Mouse (Mus musculus) lung, postnatal 14 days (tissue): Measurements from ENCODE around the gene Fbxw11.

Experiments used
- DNase-seq: peaks from one replicate; pipeline ENCODE4 v3.0.0; 2021

The Fbxw11 gene

DNA sequence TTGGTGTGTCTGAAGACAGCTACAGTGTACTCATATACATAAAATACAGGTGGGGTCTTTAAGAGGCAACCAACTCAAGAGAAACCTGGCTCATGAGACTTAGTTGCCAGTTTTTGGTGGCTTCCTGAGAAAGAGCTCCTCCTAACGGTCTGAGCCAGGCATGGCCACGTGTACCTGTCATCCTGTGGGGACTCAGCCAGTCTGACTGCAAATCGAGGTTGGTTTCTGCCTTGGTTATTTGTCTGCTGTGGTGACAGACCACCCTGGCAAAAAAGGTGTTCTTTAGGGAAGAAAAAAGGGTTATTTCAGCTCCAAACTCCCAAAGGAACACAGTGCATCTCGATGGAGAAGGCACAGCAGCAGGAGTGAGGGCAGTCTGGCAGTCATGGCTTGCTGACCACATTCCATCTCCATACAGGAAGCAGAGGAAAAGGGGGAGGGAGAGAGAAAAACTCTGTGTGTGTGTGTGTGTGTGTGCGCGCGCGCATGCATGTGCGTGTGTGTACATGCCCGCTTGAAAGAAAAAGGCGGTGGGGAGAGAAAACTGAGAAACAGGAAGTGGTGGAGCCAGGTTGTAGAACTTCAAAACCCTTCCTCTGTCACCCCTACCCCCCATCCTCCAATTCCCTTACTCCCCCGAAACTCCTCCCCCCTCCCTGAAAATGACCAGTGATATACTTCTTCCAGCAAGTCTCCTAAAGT lies 126.3 kb downstream of the Fbxw11 start:
- no peak for DNase-seq

DNA sequence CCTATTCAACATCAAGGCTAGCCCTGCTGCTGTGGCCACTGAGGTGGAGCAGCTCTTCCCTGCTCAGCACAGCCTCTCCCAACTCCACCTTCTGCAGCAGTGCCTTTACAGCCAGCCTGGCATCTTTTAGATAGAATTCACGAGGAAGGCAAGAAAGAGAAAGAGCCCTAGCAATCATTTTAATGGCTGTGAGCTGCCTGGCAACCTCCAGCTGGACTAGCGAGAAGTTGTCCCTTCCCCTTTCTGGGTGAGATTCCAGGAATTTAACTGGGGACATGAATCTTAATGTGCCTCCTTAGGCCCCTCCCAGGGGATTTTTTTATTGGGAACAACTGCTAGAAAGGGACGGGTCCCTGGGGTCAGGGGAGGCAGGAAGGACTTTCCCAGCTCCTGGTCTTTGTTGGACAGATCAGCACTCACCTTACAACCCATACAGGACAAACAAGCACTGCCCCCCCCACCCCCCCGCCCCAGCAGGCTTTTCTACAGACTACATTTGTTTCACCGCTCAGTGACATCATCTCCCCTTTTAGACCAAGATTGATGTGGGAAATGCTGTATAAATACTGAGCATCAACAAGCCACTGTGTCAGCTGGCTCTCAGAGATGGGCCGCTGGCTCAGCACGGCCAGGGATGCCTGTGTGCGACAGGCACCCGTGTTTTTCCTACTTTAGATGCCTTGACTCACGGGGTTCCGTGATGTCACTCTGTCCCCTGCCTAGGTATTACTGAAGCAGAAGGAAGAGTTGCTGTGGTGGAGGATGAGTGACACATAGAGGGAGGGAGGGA lies 138.4 kb downstream of the Fbxw11 start:
- no peak for DNase-seq

DNA sequence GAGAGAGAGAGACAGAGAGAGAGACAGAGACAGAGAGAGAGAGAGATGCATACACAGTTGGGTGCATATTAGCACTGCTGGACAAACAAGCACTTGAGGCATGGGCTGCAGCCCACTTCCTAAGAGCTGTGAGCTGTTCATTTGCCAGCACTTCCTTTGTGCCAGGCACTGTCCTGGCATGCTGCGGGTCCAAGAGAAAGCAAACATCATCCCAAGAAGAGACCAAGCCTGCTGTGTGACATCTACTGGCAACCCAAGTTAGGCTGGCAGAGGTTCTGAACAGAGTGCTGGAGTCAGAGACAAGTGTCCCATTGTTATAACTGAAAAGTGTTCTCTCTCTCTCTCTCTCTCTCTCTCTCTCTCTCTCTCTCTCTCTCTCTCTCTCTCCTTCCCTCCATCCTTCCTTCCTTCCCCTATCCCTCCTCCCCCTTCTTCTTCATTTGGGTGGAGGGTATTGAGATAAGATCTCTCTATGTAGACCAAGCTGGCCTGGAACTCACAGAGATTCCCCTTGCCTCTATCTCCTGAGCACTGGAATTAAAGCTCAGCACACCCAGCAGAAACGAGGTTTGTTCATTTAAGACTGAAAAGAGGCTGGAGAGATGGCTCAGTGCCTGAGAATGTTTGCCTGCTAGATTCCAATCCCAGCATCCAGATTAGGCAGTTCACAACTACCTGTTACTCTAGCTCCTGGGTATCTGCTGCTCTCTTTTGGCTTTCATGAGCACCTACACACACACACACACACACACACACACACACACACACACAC lies 139.3 kb downstream of the Fbxw11 start:
- no peak for DNase-seq

DNA sequence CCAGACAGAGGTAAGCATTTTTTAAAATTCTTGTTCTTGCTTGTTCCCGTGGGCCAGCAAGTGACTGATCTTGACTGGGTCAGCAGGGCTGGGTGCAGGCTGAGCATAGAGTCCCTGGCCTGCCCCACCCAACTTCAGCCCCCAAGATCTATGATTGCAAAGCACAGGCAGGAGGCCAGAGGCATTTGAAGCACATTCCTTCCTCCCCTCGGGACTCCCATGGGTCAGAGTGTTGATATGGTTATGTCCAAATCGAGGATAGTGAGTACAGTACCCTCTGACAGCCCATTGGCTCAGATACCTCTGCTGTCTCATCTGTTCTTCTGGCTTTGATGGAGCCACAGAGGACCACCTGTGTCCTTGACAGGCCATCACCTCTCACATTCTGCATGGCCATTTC lies 140.2 kb downstream of the Fbxw11 start:
- peak; percentile 16 for DNase-seq

DNA sequence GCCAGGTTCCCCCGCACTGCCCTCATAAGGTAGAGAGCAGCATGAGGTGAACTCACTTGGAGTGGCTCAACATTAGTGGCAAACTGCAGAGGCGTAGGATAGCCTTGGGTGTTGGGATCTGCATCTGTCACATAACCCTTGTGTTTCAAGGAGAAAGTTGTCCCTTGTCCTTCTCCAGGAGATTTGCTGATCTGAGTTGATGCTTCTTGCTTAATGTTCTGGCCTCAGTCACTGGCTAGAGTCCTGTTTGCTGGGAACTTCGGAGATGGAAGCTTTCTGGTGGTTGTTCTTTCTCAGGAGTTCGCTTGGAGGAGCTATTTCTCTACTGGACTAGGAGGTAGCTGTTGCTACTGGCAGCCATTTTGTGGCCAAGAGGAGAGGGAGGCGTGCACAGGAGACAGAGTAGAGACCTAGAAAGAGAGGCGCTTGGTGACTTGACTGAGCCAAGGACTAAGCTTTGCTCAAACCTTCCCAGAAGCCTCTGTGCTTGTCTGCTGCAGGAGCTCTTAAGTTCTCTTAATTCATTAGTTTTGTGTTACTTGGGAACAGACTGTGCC lies 143.1 kb downstream of the Fbxw11 start:
- DNase-seq: no peak

DNA sequence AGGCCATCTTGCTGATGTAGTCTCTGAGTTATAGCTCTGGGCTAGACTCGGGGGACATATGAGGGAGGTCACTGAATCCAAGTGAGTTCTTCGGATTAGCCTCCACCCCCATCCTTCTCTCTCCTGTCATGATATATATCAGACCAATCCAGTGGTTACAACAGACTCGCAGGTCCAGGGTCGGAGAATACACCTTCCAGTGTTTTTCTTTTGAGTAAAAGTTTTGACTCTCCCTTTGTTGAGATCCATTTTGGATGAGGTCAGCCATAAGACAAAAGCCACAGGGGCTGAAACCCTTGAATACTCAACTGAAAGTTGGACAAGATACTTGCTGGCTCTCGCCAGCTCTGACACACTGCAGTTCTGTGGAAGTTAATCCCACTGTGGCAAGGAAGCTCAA lies 143.7 kb downstream of the Fbxw11 start:
- no peak for DNase-seq

DNA sequence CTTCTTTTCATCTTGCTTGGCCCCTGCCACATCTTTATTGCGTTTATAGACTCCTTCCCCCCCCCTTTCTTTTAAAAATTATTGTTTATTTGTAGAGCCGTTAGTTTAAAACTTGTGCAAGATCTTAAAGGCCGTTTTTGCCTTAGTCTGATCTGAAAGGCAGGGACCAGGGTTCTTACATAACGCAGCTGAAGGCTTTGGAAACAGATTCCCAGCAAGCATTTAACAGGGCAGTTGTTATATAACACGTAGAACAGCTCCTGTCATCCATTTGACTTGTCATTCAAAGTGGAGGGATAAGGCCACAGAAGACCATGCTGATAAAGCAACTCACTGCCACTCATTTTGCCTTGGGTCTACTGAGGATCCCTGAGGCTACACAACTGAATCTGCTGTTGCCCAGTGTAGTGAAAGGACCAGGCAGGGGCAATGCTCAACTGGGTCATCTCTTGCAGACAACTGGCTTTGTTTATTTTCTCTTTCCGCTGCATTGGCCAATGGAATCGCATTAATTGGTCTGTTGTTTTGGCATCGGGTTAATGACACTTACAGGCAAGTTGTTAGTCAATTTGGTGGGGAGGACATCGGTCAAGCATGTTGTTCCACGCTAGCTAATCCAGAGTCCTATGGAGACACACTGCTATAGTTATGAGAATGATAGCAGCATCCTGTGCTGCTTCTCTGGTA lies 152.4 kb downstream of the Fbxw11 start:
- no peak for DNase-seq
